Mouse (Mus musculus): ENCODE measurements around the gene Snx4. TPM values are rescaled to one million over a fixed set of nuclear protein-coding genes. Genes with fewer than 3 reads are reported as not detected.

Gene Snx4
- polyA plus RNA-seq, 1 experiment = 107 TPM

DNA sequence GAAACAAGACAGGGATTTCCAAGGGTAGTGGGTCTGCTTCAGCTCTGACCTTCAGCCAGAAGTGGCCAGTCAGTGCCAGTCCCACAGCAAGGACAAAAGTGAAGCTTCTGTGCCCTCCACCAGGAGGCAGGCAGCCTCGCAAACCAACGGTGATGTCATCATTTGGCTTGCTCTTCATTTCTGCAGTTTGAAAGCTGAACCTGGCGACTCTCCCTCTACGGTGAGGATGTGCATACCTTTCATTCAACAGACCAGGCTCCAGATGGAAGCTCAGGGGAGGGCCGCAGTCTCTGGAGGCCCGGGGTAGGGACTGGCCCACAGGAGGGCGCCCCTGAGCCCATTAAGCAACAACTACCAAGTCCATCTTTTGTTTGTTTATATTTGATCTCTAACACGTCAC, 85.9 kb downstream of the Snx4 start:
- no peak overlapping the region for H3K4me3 ChIP-seq (ENCODE audit: insufficient read depth, low read length)
- H3K4me1 ChIP-seq (ENCODE audit: control insufficient read depth, insufficient read depth, low read length) = no peaks in the 10 kb centered on the region
- TF ChIP-seq POLR2A (IDR thresholded peaks at IDR 0.05; ENCODE audit: low read depth, low read length) (no peak), CTCF (IDR thresholded peaks at IDR 0.05; ENCODE audit: borderline replicate concordance, insufficient read depth, low read length) (peak; percentile 85; the same call in 1 of the 2 replicates)
- no peak overlapping the region for H3K27ac ChIP-seq (ENCODE audit: insufficient read depth, low read length)

DNA sequence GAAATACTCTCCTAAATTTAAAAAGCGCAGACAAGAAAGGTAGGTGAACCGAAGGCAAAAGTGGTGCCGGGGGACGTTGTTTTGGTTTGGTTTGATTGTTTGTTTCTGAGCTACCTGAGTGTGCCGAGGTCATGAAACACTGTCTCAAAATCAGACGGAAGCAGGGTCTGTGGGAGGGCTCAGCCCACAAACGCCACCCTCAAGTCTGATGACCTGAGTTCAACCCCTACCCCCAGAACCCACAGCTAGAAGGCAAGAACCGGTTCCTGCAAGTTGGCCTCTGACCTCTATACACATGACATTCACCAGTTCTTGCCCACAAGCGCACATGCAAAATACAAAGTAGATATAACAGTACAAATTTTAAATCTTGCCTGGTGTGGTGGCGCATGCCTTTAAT, 86.4 kb downstream of the Snx4 start:
- H3K4me3 ChIP-seq (ENCODE audit: insufficient read depth, low read length) = no peak overlapping the region
- TF ChIP-seq POLR2A (IDR thresholded peaks at IDR 0.05; ENCODE audit: low read depth, low read length) (no peak), CTCF (IDR thresholded peaks at IDR 0.05; ENCODE audit: borderline replicate concordance, insufficient read depth, low read length) (no peak)
- no peaks in the 10 kb centered on the region for H3K4me1 ChIP-seq (ENCODE audit: control insufficient read depth, insufficient read depth, low read length)
- no peak overlapping the region for H3K27ac ChIP-seq (ENCODE audit: insufficient read depth, low read length)

DNA sequence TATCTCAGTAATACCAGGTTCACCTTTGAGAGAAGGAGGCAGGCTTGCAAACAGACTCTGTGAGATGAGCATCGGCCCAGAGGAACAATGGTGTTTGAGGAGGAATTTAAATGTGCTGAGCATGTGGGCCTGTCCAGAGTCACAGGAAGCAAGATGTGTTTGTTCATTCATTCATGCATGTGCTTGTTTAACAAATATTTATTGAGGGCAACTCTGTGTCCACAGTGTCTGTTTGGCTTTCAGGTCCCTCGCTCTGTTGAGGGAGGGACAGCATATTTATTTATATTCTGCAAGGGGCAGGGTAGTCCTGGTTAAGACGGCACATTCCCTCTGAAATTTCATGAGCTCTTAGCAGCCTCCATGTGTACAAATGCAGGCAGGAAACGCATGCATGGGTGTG, 87.2 kb downstream of the Snx4 start:
- Histone ChIP-seq H3K4me1 (ENCODE audit: control insufficient read depth, insufficient read depth, low read length) (no peaks in the 10 kb centered on the region), H3K4me3 (ENCODE audit: insufficient read depth, low read length) (no peak overlapping the region), H3K27ac (ENCODE audit: insufficient read depth, low read length) (no peak overlapping the region)
- no peak for TF ChIP-seq POLR2A (IDR thresholded peaks at IDR 0.05; ENCODE audit: low read depth, low read length)
- TF ChIP-seq CTCF (IDR thresholded peaks at IDR 0.05; ENCODE audit: borderline replicate concordance, insufficient read depth, low read length) = no peak

DNA sequence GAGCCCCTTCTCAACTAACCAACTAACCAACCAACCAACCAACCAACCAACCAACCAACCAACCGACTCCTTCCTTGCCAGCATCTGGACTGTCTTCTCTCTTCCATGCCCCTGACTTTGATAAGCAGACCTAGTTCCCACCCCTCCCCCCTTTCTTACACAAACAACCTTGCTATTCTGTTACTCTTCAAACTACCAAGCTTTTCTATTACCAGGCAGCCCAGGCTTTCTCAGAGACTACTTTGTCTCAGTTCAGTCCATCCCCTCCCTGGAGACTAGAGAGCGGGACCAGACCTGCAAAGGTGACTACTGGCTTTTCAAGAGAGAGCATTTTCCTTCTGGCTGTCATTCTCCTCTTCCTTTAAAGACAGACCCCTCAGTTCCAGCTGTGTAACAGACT, 88.2 kb downstream of the Snx4 start:
- no peak overlapping the region for H3K27ac ChIP-seq (ENCODE audit: insufficient read depth, low read length)
- TF ChIP-seq CTCF (IDR thresholded peaks at IDR 0.05; ENCODE audit: borderline replicate concordance, insufficient read depth, low read length) (no peak), POLR2A (IDR thresholded peaks at IDR 0.05; ENCODE audit: low read depth, low read length) (no peak)
- H3K4me3 ChIP-seq (ENCODE audit: insufficient read depth, low read length) = no peak overlapping the region
- H3K4me1 ChIP-seq (ENCODE audit: control insufficient read depth, insufficient read depth, low read length) = no peaks in the 10 kb centered on the region

- no peak for TF ChIP-seq POLR2A (IDR thresholded peaks at IDR 0.05; ENCODE audit: low read depth, low read length)
- no peak for TF ChIP-seq CTCF (IDR thresholded peaks at IDR 0.05; ENCODE audit: borderline replicate concordance, insufficient read depth, low read length)
- no peaks in the 10 kb centered on the region for H3K4me1 ChIP-seq (ENCODE audit: control insufficient read depth, insufficient read depth, low read length)
- no peak overlapping the region for H3K27ac ChIP-seq (ENCODE audit: insufficient read depth, low read length)
- no peak overlapping the region for H3K4me3 ChIP-seq (ENCODE audit: insufficient read depth, low read length)
These were observed 91.1 kb downstream of the Snx4 start for GRCm38 (mm10) chr16:33342356-33342755.

GRCm38 (mm10) chr16:33343106-33343505, 91.9 kb downstream of the Snx4 start:
- Histone ChIP-seq H3K4me1 (ENCODE audit: control insufficient read depth, insufficient read depth, low read length) (no peaks in the 10 kb centered on the region), H3K27ac (ENCODE audit: insufficient read depth, low read length) (no peak overlapping the region)
- no peak for TF ChIP-seq CTCF (IDR thresholded peaks at IDR 0.05; ENCODE audit: borderline replicate concordance, insufficient read depth, low read length)
- no peak for TF ChIP-seq POLR2A (IDR thresholded peaks at IDR 0.05; ENCODE audit: low read depth, low read length)

GRCm38 (mm10) chr16:33343601-33344000, 92.4 kb downstream of the Snx4 start:
- Histone ChIP-seq H3K4me3 (ENCODE audit: insufficient read depth, low read length) (no peak overlapping the region), H3K4me1 (ENCODE audit: control insufficient read depth, insufficient read depth, low read length) (no peaks in the 10 kb centered on the region), H3K27ac (ENCODE audit: insufficient read depth, low read length) (no peak overlapping the region)
- TF ChIP-seq POLR2A (IDR thresholded peaks at IDR 0.05; ENCODE audit: low read depth, low read length) (no peak), CTCF (IDR thresholded peaks at IDR 0.05; ENCODE audit: borderline replicate concordance, insufficient read depth, low read length) (no peak)

More at GRCm38 (mm10) chr16:33343106-33343505, 91.9 kb downstream of the Snx4 start:
- H3K4me3 ChIP-seq (ENCODE audit: insufficient read depth, low read length) = no peak overlapping the region

DNA sequence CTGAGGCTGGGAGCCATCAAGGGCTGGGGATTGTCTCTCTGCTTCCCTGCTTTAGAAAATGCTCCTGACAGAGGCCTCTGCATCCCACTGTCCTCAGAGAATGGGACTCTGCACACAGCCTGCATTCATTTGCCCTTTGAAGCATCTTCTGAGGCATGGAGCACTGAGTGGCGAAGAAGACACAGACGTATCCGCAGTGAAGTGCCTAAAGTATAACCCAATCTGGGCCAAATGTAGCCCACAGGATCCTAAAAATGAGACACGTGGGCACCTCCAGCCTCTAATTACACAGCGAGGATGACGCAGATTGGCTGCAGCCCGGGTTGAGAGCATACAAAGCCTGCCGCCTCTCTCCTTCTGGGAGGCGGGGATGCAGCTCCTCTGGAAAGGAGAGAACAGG, 93.1 kb downstream of the Snx4 start:
- no peak for TF ChIP-seq CTCF (IDR thresholded peaks at IDR 0.05; ENCODE audit: borderline replicate concordance, insufficient read depth, low read length)
- Histone ChIP-seq H3K4me1 (ENCODE audit: control insufficient read depth, insufficient read depth, low read length) (no peaks in the 10 kb centered on the region), H3K4me3 (ENCODE audit: insufficient read depth, low read length) (no peak overlapping the region), H3K27ac (ENCODE audit: insufficient read depth, low read length) (no peak overlapping the region)

DNA sequence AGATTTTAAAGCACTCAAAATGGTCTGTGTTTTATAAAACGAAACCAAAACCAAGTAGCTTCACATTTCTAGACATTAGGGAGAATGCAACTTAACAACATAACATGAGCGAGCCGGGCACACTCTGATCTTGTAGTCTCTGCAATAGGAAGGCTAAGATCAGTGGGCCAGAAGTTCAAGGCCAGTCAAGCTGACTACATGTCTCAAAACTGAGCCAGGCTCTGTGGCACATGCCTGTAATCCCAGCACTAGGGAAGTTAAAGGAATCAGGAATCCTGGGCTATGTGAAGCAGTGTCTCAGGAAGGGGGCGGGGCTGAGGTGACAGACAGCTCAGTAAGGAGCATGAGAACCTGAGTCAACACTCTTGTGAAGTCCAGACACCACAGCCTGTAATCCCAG, 93.6 kb downstream of the Snx4 start:
- TF ChIP-seq POLR2A (IDR thresholded peaks at IDR 0.05; ENCODE audit: low read depth, low read length) = no peak
- no peak for TF ChIP-seq CTCF (IDR thresholded peaks at IDR 0.05; ENCODE audit: borderline replicate concordance, insufficient read depth, low read length)
- no peak overlapping the region for H3K4me3 ChIP-seq (ENCODE audit: insufficient read depth, low read length)
- no peak overlapping the region for H3K27ac ChIP-seq (ENCODE audit: insufficient read depth, low read length)

DNA sequence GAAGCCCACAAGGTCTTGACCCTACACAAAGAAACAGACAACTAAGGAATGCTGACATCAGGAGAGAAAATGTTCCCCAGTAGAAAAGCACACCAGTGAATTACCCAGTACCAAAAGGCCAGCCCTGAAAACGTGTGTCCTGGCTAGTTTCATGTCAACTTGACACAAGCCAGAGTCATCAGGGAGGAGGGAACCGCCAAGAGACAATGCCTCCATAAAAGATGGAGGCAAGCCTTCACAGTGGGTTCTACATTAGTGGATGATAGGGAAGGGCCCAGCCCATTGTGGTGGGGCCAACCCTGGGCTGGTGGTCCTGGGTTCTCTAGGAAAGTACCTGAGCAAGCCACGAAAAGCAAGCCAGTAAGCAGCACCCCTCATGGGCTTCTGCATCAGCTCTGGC, 95.1 kb downstream of the Snx4 start:
- no peak overlapping the region for H3K4me3 ChIP-seq (ENCODE audit: insufficient read depth, low read length)
- no peaks in the 10 kb centered on the region for H3K4me1 ChIP-seq (ENCODE audit: control insufficient read depth, insufficient read depth, low read length)
- H3K27ac ChIP-seq (ENCODE audit: insufficient read depth, low read length) = no peak overlapping the region
- TF ChIP-seq CTCF (IDR thresholded peaks at IDR 0.05; ENCODE audit: borderline replicate concordance, insufficient read depth, low read length) (no peak), POLR2A (IDR thresholded peaks at IDR 0.05; ENCODE audit: low read depth, low read length) (no peak)

More for the DNA sequence above, 93.6 kb downstream of the Snx4 start:
- no peaks in the 10 kb centered on the region for H3K4me1 ChIP-seq (ENCODE audit: control insufficient read depth, insufficient read depth, low read length)

DNA sequence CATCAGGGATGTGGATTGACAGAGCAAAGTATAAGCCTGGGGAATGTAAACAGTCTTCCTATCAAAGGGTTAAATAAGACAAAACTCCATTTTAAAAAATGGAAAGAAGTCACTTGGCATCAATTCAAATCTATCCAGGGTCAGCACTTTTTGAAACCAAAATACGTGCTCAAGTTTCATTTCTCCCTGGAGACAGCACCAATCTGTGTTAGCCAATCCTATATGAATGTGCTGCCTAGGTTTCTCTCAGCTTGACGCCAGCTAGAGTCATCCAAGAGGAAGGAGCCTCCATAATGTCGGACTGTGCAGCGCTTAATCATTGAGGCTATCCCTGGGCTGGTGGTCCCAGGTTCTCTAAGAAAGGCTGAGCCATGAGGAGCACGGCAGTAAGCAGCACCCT, 95.9 kb downstream of the Snx4 start:
- Histone ChIP-seq H3K27ac (ENCODE audit: insufficient read depth, low read length) (no peak overlapping the region), H3K4me3 (ENCODE audit: insufficient read depth, low read length) (no peak overlapping the region), H3K4me1 (ENCODE audit: control insufficient read depth, insufficient read depth, low read length) (no peaks in the 10 kb centered on the region)
- TF ChIP-seq POLR2A (IDR thresholded peaks at IDR 0.05; ENCODE audit: low read depth, low read length) (no peak), CTCF (IDR thresholded peaks at IDR 0.05; ENCODE audit: borderline replicate concordance, insufficient read depth, low read length) (no peak)

Other genes starting within 250 kb of the Snx4 start
- gene Iqcg, start 195.2 kb upstream of the Snx4 start, polyA plus RNA-seq (2011; ENCODE audit: insufficient read length, low read depth, missing spikeins) = 1.4 and 2.1 TPM in 2 replicates
- gene Rpl35a, start 195.0 kb upstream of the Snx4 start, polyA plus RNA-seq (2011; ENCODE audit: insufficient read length, low read depth, missing spikeins) = 1,034 and 1,147 TPM in 2 replicates
- gene Lmln, start 188.9 kb upstream of the Snx4 start, polyA plus RNA-seq (2011; ENCODE audit: insufficient read length, low read depth, missing spikeins) = 1.9 and 2.4 TPM in 2 replicates
- gene Osbpl11, start 66.4 kb upstream of the Snx4 start, polyA plus RNA-seq (2011; ENCODE audit: insufficient read length, low read depth, missing spikeins) = 21.2 and 22.4 TPM in 2 replicates
- 65.7 and 80.8 TPM in 2 replicates for gene Zfp148, start 129.4 kb downstream of the Snx4 start, polyA plus RNA-seq (2011; ENCODE audit: insufficient read length, low read depth, missing spikeins)